Mouse (Mus musculus) midbrain, embryonic 11.5 days (tissue): ENCODE data around the gene Fndc1. TPM values are rescaled to one million over a fixed set of nuclear protein-coding genes. Genes with fewer than 3 reads are reported as not detected.

ENCODE experiments used
- ATAC-seq: fragments of 200-750 bp; cut with Nextera tagmentation; 2 replicates; pipeline ENCODE4 v1.8.0; 2017; ENCODE audit warnings: moderate TSS enrichment, moderate library complexity; ENCODE audit not compliant: low FRiP score
- DNase-seq: peaks from one replicate; pipeline ENCODE4 v3.0.0; 2015; ENCODE audit warnings: low spot score; ENCODE audit errors: missing footprints
- H3K27ac ChIP-seq: fragments of 300-500 bp; sonication (generic); 2 replicates; pipeline ENCODE4 v1.5.1; 2014; ENCODE audit warnings: low read depth, low read length
- H3K27me3 ChIP-seq: fragments of 300-500 bp; sonication (generic); 2 replicates; pipeline ENCODE4 v1.6.1; 2014; ENCODE audit warnings: mild to moderate bottlenecking, low read length, moderate library complexity, mixed read lengths; ENCODE audit not compliant: control insufficient read depth, insufficient read depth
- H3K36me3 ChIP-seq: fragments of 300-500 bp; sonication (generic); 2 replicates; pipeline ENCODE4 v1.6.1; 2014; ENCODE audit warnings: mild to moderate bottlenecking, low read length, moderate library complexity, mixed read lengths; ENCODE audit not compliant: control insufficient read depth, insufficient read depth
- H3K4me1 ChIP-seq: fragments of 300-500 bp; sonication (generic); 2 replicates; pipeline ENCODE4 v1.6.1; 2014; ENCODE audit warnings: low read length; ENCODE audit not compliant: control insufficient read depth, insufficient read depth
- H3K4me2 ChIP-seq: fragments of 300-500 bp; sonication (generic); 2 replicates; pipeline ENCODE4 v1.6.1; 2014; ENCODE audit warnings: mild to moderate bottlenecking, moderate library complexity
- H3K4me3 ChIP-seq: fragments of 300-500 bp; sonication (generic); 2 replicates; pipeline ENCODE4 v1.5.1; 2014; ENCODE audit warnings: low read depth, low read length
- H3K9ac ChIP-seq: fragments of 300-500 bp; sonication (generic); 2 replicates; pipeline ENCODE4 v1.6.1; 2014; ENCODE audit warnings: low read length
- H3K9me3 ChIP-seq: fragments of 300-500 bp; sonication (generic); 2 replicates; pipeline ENCODE4 v1.6.1; 2016; ENCODE audit warnings: low read length; ENCODE audit not compliant: control insufficient read depth
- WGBS: fragments of 180-500 bp; shearing (Covaris S2); extraction: QIAGEN DNeasy Blood & Tissue Kit; methylation state at CpG from one replicate; pipeline ENCODE4 v1.1.7; 2014; 5-methylcytosine and 5-hydroxymethylcytosine counted together
- microRNA-seq: library from miRNA; unstranded; fragments of <30 nt; microRNA quantifications from one replicate; pipeline ENCODE4, GENCODE M21; 2017
- polyA plus RNA-seq: library from polyadenylated mRNA; unstranded; fragments of >200 nt; fragmentation: Nextera tagmentation; extraction: Ambion mirVana; gene quantifications from 2 replicates; pipeline ENCODE4 v1.2.1, GENCODE M21; 2014

Gene Fndc1
- polyA plus RNA-seq, 1 experiment from 2014 or later = 0.37 TPM

DNA sequence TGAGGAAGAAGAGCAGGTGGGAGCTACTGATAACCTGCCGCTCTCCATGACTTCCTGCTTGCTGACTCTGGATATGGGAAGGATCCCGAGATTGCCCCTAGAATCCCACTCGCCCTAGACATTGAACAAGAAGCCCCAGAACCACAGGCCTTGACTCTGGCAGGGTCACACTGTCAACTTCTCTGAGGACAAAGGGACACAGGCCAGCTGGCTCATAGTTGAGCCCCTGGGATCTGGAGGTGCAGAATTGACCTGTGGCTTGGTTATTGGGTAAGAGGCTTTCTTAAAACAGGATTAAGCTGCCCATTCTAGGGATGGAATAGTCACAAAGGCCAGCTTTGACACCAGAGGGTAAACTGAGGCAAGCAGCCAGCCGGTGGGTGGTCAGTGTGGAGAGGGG is 136.8 kb downstream of the Fndc1 start:
- DNase-seq (no peak), ATAC-seq (no peak)
- Histone ChIP-seq H3K4me3 (no peak overlapping the region), H3K9me3 (no peaks in the 10 kb centered on the region), H3K4me1 (no peaks in the 10 kb centered on the region), H3K27me3 (no peaks in the 10 kb centered on the region), H3K9ac (no peak overlapping the region), H3K4me2 (no peak overlapping the region), H3K27ac (no peak overlapping the region), H3K36me3 (no peaks in the 10 kb centered on the region)
- 86% methylated on average over 4 of the region's 4 CpGs for WGBS

Small RNA genes lying within 50 kb of the gene (microRNA-seq; reads per million reads assigned to microRNA genes)
- not detected for gene Gm25872

Other genes starting within 250 kb of the Fndc1 start
- gene Tagap, start 98.7 kb upstream of the Fndc1 start, polyA plus RNA-seq = 0.48 and 0.58 TPM in 2 replicates
- gene Rsph3a, start 118.3 kb upstream of the Fndc1 start, polyA plus RNA-seq = 59.1 and 63.5 TPM in 2 replicates